Mouse (Mus musculus) spleen, adult 2 months (tissue): ENCODE measurements around the gene Slc15a3.

Experiments used
- CTCF ChIP-seq: fragments of 200-500 bp; IDR thresholded peaks from 2 replicates; pipeline ENCODE4 v1.5.1; 2011; ENCODE audit warnings: mild to moderate bottlenecking, inconsistent platforms; ENCODE audit not compliant: insufficient read depth, insufficient read length, insufficient replicate concordance; ENCODE audit errors: extremely low read depth
- POLR2A ChIP-seq: fragments of 200-500 bp; IDR thresholded peaks from 2 replicates; pipeline ENCODE4 v1.6.1; 2011; ENCODE audit warnings: low read depth, low read length, inconsistent platforms

DNA sequence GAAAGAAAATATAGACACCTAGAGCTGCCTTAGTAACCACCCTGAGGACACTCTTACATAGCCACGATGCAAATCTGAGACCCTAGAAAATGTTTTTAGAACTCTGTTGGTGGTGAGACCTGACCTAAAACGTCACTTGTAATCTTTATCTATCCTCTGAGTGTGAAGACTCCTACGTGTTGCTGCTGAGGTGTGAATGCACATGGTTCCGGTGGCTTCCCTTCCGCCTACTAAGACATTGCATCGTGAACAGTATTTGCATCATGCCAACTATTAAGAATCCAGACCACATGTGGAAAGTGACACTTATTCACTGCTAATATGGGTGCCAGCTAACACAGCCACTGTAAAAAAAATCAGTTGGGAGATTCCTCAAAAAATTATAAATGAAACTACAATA, 23.7 kb upstream of the Slc15a3 start:
- no peak for TF ChIP-seq CTCF
- no peak for TF ChIP-seq POLR2A
